Mouse (Mus musculus) neural tube, embryonic 14.5 days (tissue): ENCODE measurements at regions not wholly inside any gene's neighbourhood (a gene's known extent, or its start where the extent isn't known, plus 50 kb on each side); places are given as distances from the start of the nearest gene placed in this dataset.

Experiments
- ATAC-seq: fragments of 200-750 bp; cut with Nextera tagmentation; 2 replicates; pipeline ENCODE4 v1.8.0; 2017; ENCODE audit warnings: low read depth, mild to moderate bottlenecking, moderate TSS enrichment, moderate library complexity
- H3K27ac ChIP-seq: fragments of 300-500 bp; sonication (generic); 2 replicates; pipeline ENCODE4 v1.5.1; 2014; ENCODE audit warnings: low read depth, mild to moderate bottlenecking, control low read depth, low read length, moderate library complexity, mixed read lengths
- H3K27me3 ChIP-seq: fragments of 300-500 bp; sonication (generic); 2 replicates; pipeline ENCODE4 v1.6.1; 2014; ENCODE audit warnings: low read length; ENCODE audit not compliant: control insufficient read depth, insufficient read depth
- H3K36me3 ChIP-seq: fragments of 300-500 bp; sonication (generic); 2 replicates; pipeline ENCODE4 v1.6.1; 2014; ENCODE audit warnings: low read length, mixed read lengths; ENCODE audit not compliant: control insufficient read depth, insufficient read depth
- H3K4me1 ChIP-seq: fragments of 300-500 bp; sonication (generic); 2 replicates; pipeline ENCODE4 v1.6.1; 2014; ENCODE audit warnings: low read length; ENCODE audit not compliant: control insufficient read depth, insufficient read depth
- H3K4me2 ChIP-seq: fragments of 300-500 bp; sonication (generic); 2 replicates; pipeline ENCODE4 v1.6.1; 2014; ENCODE audit warnings: mild to moderate bottlenecking, low read depth, low read length, control low read depth
- H3K4me3 ChIP-seq: fragments of 300-500 bp; sonication (generic); 2 replicates; pipeline ENCODE4 v1.5.1; 2014; ENCODE audit warnings: low read depth, low read length, control low read depth, mixed read lengths
- H3K9ac ChIP-seq: fragments of 300-500 bp; sonication (generic); replicated peaks from 2 replicates; pipeline ENCODE4 v1.6.1; 2014; ENCODE audit warnings: low read depth, mild to moderate bottlenecking, control low read depth, low read length, mixed read lengths
- H3K9me3 ChIP-seq: fragments of 300-500 bp; sonication (generic); 2 replicates; pipeline ENCODE4 v1.6.1; 2016; ENCODE audit warnings: low read length; ENCODE audit not compliant: control insufficient read depth
- WGBS: fragments of 180-500 bp; shearing (Covaris S2); extraction: QIAGEN DNeasy Blood & Tissue Kit; methylation state at CpG from one replicate; pipeline ENCODE4 v1.1.7; 2014; 5-methylcytosine and 5-hydroxymethylcytosine counted together

DNA sequence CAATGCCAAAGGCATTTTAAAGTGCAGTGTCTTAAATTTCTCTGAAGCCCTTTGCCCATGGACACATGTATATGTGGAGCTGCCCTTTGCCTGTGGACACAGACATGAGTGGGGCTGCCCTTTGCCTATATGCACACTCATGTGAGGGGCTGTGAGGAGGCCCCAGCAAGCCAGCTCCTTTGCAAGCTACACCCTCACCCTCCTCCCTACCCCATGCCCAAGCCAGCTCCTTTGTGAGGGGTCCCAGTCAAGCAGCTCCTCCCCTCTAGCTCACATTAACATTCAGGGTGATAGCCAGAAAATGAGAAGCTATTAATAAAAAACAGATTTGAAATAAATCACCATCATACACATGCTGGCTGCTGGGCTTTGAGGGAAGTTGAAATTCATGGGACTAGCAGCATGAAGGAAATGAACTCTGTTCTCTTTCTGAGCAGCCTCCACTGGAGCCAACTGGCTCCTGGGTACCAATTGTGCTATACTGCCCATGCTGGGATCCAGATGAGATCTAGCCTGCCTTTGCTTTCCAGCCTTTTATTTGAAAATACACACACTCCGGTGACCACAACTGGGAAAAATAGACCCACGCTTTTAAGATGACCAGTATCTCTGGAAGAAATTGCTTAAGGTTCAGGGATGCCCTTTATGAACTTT lies 151.4 kb downstream of the Abcc12 start:
- no peak overlapping the region for H3K27ac ChIP-seq
- H3K4me3 ChIP-seq = no peak overlapping the region
- no peaks in the 10 kb centered on the region for H3K27me3 ChIP-seq
- 97% methylated on average over 2 of the region's 2 CpGs for WGBS
- 0 out of 2 replicates have a peak, but pooled peaks cover 2% of the 10 kb centered on the region for H3K4me1 ChIP-seq
- H3K36me3 ChIP-seq = no peaks in the 10 kb centered on the region
- no peak overlapping the region for H3K4me2 ChIP-seq
- no peak overlapping the region for H3K9ac ChIP-seq
- no peak for ATAC-seq
- no peaks in the 10 kb centered on the region for H3K9me3 ChIP-seq

DNA sequence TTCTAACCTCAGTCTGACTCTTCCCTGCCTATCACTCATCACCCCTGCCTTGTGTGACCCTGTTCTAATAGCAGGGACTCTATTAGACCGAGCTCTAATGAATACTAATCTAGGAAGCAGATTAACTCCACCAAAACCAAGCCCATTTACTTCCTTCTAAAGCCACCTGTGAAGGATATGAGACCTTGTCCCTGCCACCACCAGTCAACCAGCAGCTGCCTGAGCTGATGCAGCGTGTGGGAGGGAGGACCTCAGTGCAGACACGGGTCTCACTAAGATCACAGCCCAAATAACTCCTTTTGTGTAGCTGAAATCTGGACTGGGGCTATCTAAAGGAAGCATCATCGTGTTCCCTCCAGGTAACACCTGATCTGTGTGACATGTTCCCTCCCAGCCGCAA lies 152.4 kb downstream of the Abcc12 start:
- H3K4me2 ChIP-seq = no peak overlapping the region
- no peak for ATAC-seq
- 65% methylated on average over 5 of the region's 5 CpGs for WGBS
- no peak overlapping the region for H3K27ac ChIP-seq
- no peaks in the 10 kb centered on the region for H3K27me3 ChIP-seq
- no peak overlapping the region for H3K9ac ChIP-seq
- H3K36me3 ChIP-seq = no peaks in the 10 kb centered on the region
- no peak overlapping the region for H3K4me3 ChIP-seq
- H3K9me3 ChIP-seq = no peaks in the 10 kb centered on the region
- H3K4me1 ChIP-seq = 0 out of 2 replicates have a peak, but pooled peaks cover 2% of the 10 kb centered on the region

DNA sequence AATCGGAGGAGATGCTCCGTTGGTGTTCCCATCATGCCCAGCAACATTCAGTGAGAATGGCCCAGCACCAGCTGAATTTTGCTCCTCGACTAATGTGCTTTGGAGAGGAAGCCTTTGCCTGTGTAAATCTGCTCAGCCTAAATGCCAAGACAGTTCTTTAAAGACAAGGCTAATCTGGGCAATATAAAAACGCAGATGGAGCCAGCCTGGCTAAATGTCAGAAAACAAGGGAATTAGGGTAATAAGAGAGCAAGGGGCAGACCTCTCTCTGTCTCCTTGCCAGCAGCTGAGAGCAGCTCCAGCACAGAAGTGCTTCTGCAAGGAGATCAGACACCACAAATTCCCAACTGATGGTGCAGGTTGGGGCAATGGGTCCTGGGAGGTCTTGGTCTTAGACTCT lies 154.4 kb downstream of the Abcc12 start:
- Histone ChIP-seq H3K9ac (no peak overlapping the region), H3K4me1 (0 out of 2 replicates have a peak, but pooled peaks cover 2% of the 10 kb centered on the region), H3K4me2 (no peak overlapping the region), H3K9me3 (no peaks in the 10 kb centered on the region), H3K27me3 (no peaks in the 10 kb centered on the region), H3K27ac (no peak overlapping the region), H3K4me3 (no peak overlapping the region), H3K36me3 (no peaks in the 10 kb centered on the region)
- ATAC-seq = no peak
- WGBS = 57% methylated on average over 4 of the region's 4 CpGs

DNA sequence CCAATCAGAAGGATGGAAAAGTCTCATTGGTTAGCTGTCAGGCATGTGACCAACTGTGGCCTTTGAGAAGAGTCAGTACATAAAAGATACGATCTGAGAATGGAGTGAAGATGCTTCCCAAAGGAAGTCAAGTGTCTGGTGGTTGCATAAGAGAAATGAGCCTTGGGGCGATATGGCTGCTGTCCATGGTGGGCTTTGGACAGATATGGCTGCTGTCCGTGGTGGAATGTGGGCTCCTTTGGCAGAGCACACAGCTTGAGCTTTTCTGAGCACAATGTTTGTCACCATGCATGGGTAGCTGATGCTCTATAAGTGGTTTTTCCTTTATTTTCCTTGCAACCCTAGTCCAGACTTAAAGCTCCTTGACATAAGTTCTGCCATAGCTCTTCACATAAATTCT lies 155.1 kb downstream of the Abcc12 start:
- no peak overlapping the region for H3K9ac ChIP-seq
- H3K36me3 ChIP-seq = no peaks in the 10 kb centered on the region
- 88% methylated on average over 3 of the region's 3 CpGs for WGBS
- no peaks in the 10 kb centered on the region for H3K27me3 ChIP-seq
- no peaks in the 10 kb centered on the region for H3K9me3 ChIP-seq
- no peak overlapping the region for H3K4me2 ChIP-seq
- no peak for ATAC-seq
- no peak overlapping the region for H3K27ac ChIP-seq
- 0 out of 2 replicates have a peak, but pooled peaks cover 2% of the 10 kb centered on the region for H3K4me1 ChIP-seq
- no peak overlapping the region for H3K4me3 ChIP-seq

DNA sequence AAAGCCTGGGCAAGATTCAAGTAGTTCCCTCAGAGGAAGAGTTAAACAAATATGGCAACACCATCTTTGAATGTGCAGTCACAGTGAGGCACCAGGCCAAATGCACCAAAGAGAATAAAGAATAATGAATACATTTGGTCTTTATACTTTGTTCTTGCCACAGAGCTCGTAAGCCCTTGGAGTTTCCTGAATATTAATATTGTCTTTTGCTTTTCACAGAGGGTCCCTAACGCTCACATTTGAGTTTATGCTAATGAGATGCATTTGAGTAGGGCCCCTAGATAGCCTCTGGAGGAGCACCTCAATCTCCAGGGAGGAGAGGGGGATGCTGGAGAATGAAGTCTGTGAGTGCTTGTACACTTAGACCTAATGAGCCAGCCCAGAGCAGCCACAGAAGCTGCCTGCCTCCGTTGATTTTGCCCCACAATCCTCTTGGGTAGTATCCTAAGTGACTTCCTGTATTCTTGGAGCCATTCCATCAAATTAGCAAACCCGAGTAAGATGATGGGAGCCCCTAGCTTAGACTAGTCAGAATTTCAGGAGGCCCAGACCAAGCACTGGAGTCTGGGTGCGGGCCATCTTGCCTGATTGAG lies 161.3 kb downstream of the Abcc12 start:
- H3K4me3 ChIP-seq = no peak overlapping the region
- H3K27ac ChIP-seq = no peak overlapping the region
- no peaks in the 10 kb centered on the region for H3K9me3 ChIP-seq
- ATAC-seq = no peak
- no peaks in the 10 kb centered on the region for H3K27me3 ChIP-seq
- no peaks in the 10 kb centered on the region for H3K4me1 ChIP-seq
- H3K9ac ChIP-seq = no peak overlapping the region
- H3K36me3 ChIP-seq = no peaks in the 10 kb centered on the region
- WGBS = 64% methylated on average over 5 of the region's 5 CpGs
- no peak overlapping the region for H3K4me2 ChIP-seq

DNA sequence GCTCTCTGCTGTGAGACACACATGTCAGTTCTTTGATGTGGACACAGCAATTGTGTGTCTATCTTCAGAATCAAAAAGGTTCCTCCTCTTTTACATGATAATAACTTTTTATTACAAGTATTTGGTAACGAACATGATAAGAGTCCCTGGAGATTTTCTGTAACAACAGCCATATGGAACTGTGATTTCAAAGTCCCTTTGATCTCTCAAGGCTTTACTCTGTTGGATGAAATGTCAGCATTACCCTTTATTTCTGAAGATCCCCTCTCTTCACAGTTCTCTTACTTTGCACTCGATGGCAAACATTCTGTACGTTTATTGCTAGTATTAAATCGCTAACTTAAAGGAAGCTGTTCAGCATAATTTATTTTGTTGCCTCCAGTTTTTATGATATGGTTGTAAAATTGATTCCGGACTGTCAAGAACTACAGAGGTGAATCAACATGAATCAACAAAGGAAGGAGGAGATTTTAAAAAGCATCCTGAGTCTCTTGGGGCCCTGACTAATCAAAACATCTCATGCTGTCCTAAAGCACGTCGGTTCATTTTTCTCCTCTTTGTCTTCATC lies 162.0 kb downstream of the Abcc12 start:
- H3K9ac ChIP-seq = no peak overlapping the region
- H3K27ac ChIP-seq = no peak overlapping the region
- no peak overlapping the region for H3K4me2 ChIP-seq
- WGBS = 24% methylated on average over 7 of the region's 7 CpGs
- no peak for ATAC-seq
- no peak overlapping the region for H3K4me3 ChIP-seq
- no peaks in the 10 kb centered on the region for H3K4me1 ChIP-seq
- H3K36me3 ChIP-seq = no peaks in the 10 kb centered on the region
- no peaks in the 10 kb centered on the region for H3K27me3 ChIP-seq
- H3K9me3 ChIP-seq = no peaks in the 10 kb centered on the region

DNA sequence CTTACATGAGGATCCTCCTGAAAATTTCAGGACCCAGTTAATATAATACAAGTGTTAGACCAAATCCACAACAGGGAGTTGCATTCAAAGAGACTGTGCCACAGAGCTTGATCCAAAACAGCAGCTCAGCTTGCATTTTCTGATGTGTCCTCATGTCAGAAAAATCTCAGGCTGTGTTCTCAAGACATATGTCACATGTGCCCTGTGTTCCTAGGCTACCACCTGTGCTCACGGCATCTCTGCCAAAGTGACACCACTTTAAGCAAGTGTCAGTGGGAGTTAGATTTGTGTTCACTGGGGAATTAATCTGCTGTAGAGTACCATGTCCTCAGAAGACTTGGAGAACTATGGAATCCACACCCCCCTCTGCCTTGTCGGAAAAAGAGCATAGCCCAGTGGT lies 165.3 kb downstream of the Abcc12 start:
- Histone ChIP-seq H3K27me3 (no peaks in the 10 kb centered on the region), H3K4me3 (no peak overlapping the region), H3K4me1 (no peaks in the 10 kb centered on the region), H3K9ac (no peak overlapping the region), H3K27ac (no peak overlapping the region), H3K4me2 (no peak overlapping the region), H3K36me3 (no peaks in the 10 kb centered on the region), H3K9me3 (no peaks in the 10 kb centered on the region)
- WGBS = 87% methylated on average over 2 of the region's 2 CpGs
- ATAC-seq = no peak

DNA sequence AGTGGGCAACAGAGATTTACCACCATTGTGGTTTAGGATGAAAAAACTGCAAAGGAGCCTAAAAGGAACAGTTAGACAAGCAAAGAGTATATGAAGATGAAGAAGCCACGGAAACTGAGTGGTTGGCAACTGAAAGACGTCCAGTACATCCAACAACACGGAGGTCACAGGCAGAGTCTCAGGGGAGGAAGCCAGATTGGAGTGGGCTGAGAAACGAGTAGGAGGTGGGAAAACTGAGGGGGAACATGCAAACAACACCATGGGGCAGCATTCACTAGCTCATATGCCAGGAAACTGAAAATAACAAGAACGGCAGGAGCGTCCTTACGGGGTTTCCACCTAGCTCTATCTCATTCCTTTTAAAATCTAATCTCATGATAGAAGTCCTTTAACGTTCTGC lies 169.3 kb downstream of the Abcc12 start:
- no peaks in the 10 kb centered on the region for H3K36me3 ChIP-seq
- H3K4me1 ChIP-seq = no peaks in the 10 kb centered on the region
- H3K27me3 ChIP-seq = no peaks in the 10 kb centered on the region
- no peak overlapping the region for H3K4me2 ChIP-seq
- H3K9ac ChIP-seq = no peak overlapping the region
- ATAC-seq = no peak
- H3K4me3 ChIP-seq = no peak overlapping the region
- 86% methylated on average over 8 of the region's 8 CpGs for WGBS
- no peak overlapping the region for H3K27ac ChIP-seq
- no peaks in the 10 kb centered on the region for H3K9me3 ChIP-seq

DNA sequence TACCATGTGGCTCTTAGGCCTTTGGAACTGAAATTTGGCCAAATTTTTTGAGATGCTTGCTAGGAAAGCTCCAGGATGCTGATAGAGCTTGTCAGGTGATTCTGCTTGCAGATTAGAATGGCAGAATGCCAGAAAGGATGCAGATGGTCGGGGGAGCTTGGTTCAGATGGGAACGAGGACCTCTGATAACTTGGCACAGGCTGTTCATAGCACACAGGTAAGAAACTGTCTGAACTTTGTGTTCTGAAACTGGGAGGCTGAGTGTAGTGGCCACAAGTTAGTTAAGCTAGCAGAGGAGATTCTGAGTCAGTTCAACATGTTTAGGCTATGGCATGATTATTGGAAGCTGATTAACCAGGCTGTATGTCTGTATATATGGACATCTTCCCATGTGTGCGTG lies 174.3 kb downstream of the Abcc12 start:
- H3K9ac ChIP-seq = no peak overlapping the region
- peaks cover 7% of the 10 kb centered on the region; the same call in 1 of the 2 replicates for H3K4me1 ChIP-seq
- WGBS = 69% methylated on average over 3 of the region's 3 CpGs
- no peaks in the 10 kb centered on the region for H3K27me3 ChIP-seq
- no peaks in the 10 kb centered on the region for H3K36me3 ChIP-seq
- no peak overlapping the region for H3K27ac ChIP-seq
- no peak overlapping the region for H3K4me2 ChIP-seq
- H3K4me3 ChIP-seq = no peak overlapping the region
- no peaks in the 10 kb centered on the region for H3K9me3 ChIP-seq
- no peak for ATAC-seq
